Mouse (Mus musculus): Measurements from ENCODE around the gene Ptprcap. TPM values are rescaled to one million over a fixed set of nuclear protein-coding genes. Genes with fewer than 3 reads are reported as not detected.

Gene Ptprcap
- total RNA-seq, 1 experiment from 2014 or later, result 140 TPM

GRCm38 (mm10) chr19:4163543-4163887 lies 10.1 kb downstream of the Ptprcap start:
- no peak for ATAC-seq (replicated peaks; ENCODE audit: low read depth, poor library complexity, severe bottlenecking)

- no peak for ATAC-seq (replicated peaks; ENCODE audit: low read depth, poor library complexity, severe bottlenecking)
Measured at GRCm38 (mm10) chr19:4164100-4164499, 10.7 kb downstream of the Ptprcap start.

- ATAC-seq (replicated peaks; ENCODE audit: low read depth, poor library complexity, severe bottlenecking), result no peak
Measured at GRCm38 (mm10) chr19:4164721-4165120, 11.3 kb downstream of the Ptprcap start.

GRCm38 (mm10) chr19:4166678-4167476 lies 13.5 kb downstream of the Ptprcap start:
- ATAC-seq (replicated peaks; ENCODE audit: low read depth, poor library complexity, severe bottlenecking), result no peak

GRCm38 (mm10) chr19:4169378-4169784 lies 16.0 kb downstream of the Ptprcap start:
- ATAC-seq (replicated peaks; ENCODE audit: low read depth, poor library complexity, severe bottlenecking), result peak; percentile 95

GRCm38 (mm10) chr19:4169810-4170209 lies 16.4 kb downstream of the Ptprcap start:
- ATAC-seq (replicated peaks; ENCODE audit: low read depth, poor library complexity, severe bottlenecking), result peak; percentile 5; the same call in 1 of the 2 replicates

- no peak for ATAC-seq (replicated peaks; ENCODE audit: low read depth, poor library complexity, severe bottlenecking)
Measured at GRCm38 (mm10) chr19:4170723-4171392, 17.5 kb downstream of the Ptprcap start.

- peak; percentile 10; the same call in 1 of the 2 replicates for ATAC-seq (replicated peaks; ENCODE audit: low read depth, poor library complexity, severe bottlenecking)
Measured at GRCm38 (mm10) chr19:4171393-4172290, 18.2 kb downstream of the Ptprcap start.

- ATAC-seq (replicated peaks; ENCODE audit: low read depth, poor library complexity, severe bottlenecking), result no peak
Measured at GRCm38 (mm10) chr19:4172925-4173324, 19.5 kb downstream of the Ptprcap start.

GRCm38 (mm10) chr19:4175368-4175947 lies 22.1 kb downstream of the Ptprcap start, which contains the start of gene Carns1:
Gene Carns1 (minus strand): TSS chr19:4175479.
- no peak for ATAC-seq (replicated peaks; ENCODE audit: low read depth, poor library complexity, severe bottlenecking)

- no peak for ATAC-seq (replicated peaks; ENCODE audit: low read depth, poor library complexity, severe bottlenecking)
Measured at GRCm38 (mm10) chr19:4180411-4180810, 27.0 kb downstream of the Ptprcap start.

GRCm38 (mm10) chr19:4181892-4182291 lies 28.5 kb downstream of the Ptprcap start:
- peak; percentile 55 for ATAC-seq (replicated peaks; ENCODE audit: low read depth, poor library complexity, severe bottlenecking)

GRCm38 (mm10) chr19:4183689-4184088 lies 30.3 kb downstream of the Ptprcap start:
- ATAC-seq (replicated peaks; ENCODE audit: low read depth, poor library complexity, severe bottlenecking), result no peak

GRCm38 (mm10) chr19:4184976-4185975 lies 31.9 kb downstream of the Ptprcap start:
- peak; percentile 77 for ATAC-seq (replicated peaks; ENCODE audit: low read depth, poor library complexity, severe bottlenecking)

GRCm38 (mm10) chr19:4187303-4187702 lies 33.9 kb downstream of the Ptprcap start:
- ATAC-seq (replicated peaks; ENCODE audit: low read depth, poor library complexity, severe bottlenecking), result no peak

GRCm38 (mm10) chr19:4189051-4189620 lies 35.7 kb downstream of the Ptprcap start:
- ATAC-seq (replicated peaks; ENCODE audit: low read depth, poor library complexity, severe bottlenecking), result no peak

GRCm38 (mm10) chr19:4190831-4191334 lies 37.5 kb downstream of the Ptprcap start, which contains the start of gene Tbc1d10c:
Gene Tbc1d10c (minus strand): TSS chr19:4191284.
- ATAC-seq (replicated peaks; ENCODE audit: low read depth, poor library complexity, severe bottlenecking), result peak; percentile 48
